Mouse (Mus musculus): ENCODE measurements at regions not wholly inside any gene's neighbourhood (a gene's known extent, or its start where the extent isn't known, plus 50 kb on each side); places are given as distances from the start of the nearest gene placed in this dataset.

DNA sequence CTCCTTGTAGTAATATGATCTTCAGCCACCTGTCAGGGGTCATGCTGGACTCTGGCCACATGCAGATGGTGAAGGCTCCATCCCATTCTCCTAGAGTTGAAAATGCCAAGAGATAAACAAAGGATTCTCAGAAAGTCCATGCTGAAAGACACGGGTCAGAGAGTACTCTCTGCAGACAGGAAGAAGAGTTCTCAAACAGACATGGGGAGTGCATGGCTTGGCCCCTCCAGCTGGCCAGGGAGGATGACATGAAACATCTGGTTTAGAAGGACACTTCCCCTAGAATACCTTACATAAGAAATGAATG, 269.4 kb upstream of the Arglu1 start:
- TF ChIP-seq CTCF (conservative IDR thresholded peaks at IDR 0.05; ENCODE audit: low read length) = no peak
- TF ChIP-seq NANOG (IDR thresholded peaks at IDR 0.05; ENCODE audit: borderline replicate concordance, low read length) = no peak
